Mouse (Mus musculus): ENCODE data around the gene Anks1. TPM values are rescaled to one million over a fixed set of nuclear protein-coding genes. Genes with fewer than 3 reads are reported as not detected.
A peak's percentile ranks its signal among the peaks of the same experiment; 100 is the strongest.

Gene Anks1
- total and polyA plus RNA-seq, 2 experiments, result 8.8 to 10.0 TPM

DNA sequence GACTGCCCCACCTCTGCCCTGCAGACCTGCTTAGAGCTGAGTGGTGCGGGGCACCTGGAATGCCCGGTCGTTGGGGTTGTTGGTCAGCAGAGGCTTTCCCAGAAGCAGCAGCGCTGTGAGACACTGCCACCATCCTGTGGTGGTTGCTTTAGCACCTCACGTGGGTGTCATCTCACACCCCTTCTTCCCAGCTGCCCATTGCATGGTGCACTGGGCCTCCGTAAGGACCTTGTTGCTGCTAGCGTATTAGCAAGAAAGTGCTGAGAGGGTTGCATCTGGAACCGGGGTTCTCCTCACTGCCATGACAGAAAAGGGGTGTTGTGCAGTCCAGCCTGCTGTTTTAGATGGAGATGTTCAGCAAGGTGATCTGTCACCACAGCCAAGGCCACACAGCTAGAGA lies 97.1 kb downstream of the Anks1 start:
- no peak overlapping the region for H3K4me3 ChIP-seq (ENCODE audit: insufficient read depth, low read depth, low read length)
- WGBS, result 83% methylated on average over 8 of the region's 8 CpGs
- H3K4me1 ChIP-seq (ENCODE audit: control insufficient read depth, insufficient read depth, low read length), result peaks cover 36% of the 10 kb centered on the region
- TF ChIP-seq POLR2A (IDR thresholded peaks at IDR 0.05; ENCODE audit: extremely low read depth, insufficient read depth, low read length) (no peak), CTCF (IDR thresholded peaks at IDR 0.05; ENCODE audit: low read depth, low read length) (no peak)
- H3K36me3 ChIP-seq (ENCODE audit: control insufficient read depth, insufficient read depth, low read length), result no peaks in the 10 kb centered on the region
- no peak overlapping the region for H3K9ac ChIP-seq (ENCODE audit: low read depth, low read length)
- H3K79me2 ChIP-seq (ENCODE audit: control insufficient read depth, insufficient read depth, low read length), result peaks cover 5% of the 10 kb centered on the region; the same call in 1 of the 2 replicates
- no peak overlapping the region for H3K27ac ChIP-seq (replicated peaks; ENCODE audit: insufficient read depth, low read depth, low read length)
- DNase-seq (ENCODE audit: extremely low read depth, low read depth, low spot score), result no peak
- H3K27me3 ChIP-seq (ENCODE audit: control insufficient read depth, insufficient read depth, low read length), result no peaks in the 10 kb centered on the region

DNA sequence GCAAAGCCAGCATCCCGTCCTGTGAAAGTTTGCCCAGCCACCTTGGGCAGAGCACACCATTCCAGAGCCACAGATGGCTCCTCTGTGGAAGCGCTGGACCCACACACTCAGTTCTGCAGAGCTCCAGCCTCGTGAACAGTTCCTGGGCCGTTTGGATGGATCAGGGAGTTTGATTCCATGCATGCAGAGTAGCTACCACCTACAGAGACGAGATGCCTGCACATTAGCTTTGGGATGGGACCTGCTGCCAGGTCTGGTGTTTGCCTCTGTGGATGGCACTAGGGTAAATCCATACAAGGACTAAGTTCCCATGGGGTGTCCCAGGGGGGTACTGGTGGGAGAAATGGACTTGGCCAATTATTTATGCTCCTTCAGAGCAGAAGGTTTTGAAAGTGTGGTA lies 97.5 kb downstream of the Anks1 start:
- no peak for DNase-seq (ENCODE audit: extremely low read depth, low read depth, low spot score)
- Histone ChIP-seq H3K27me3 (ENCODE audit: control insufficient read depth, insufficient read depth, low read length) (no peaks in the 10 kb centered on the region), H3K9ac (ENCODE audit: low read depth, low read length) (peak overlapping the region; percentile 7; the same call in 1 of the 2 replicates), H3K4me1 (ENCODE audit: control insufficient read depth, insufficient read depth, low read length) (peaks cover 37% of the 10 kb centered on the region), H3K27ac (replicated peaks; ENCODE audit: insufficient read depth, low read depth, low read length) (peak overlapping the region; percentile 95), H3K4me3 (ENCODE audit: insufficient read depth, low read depth, low read length) (no peak overlapping the region), H3K36me3 (ENCODE audit: control insufficient read depth, insufficient read depth, low read length) (no peaks in the 10 kb centered on the region), H3K79me2 (ENCODE audit: control insufficient read depth, insufficient read depth, low read length) (peaks cover 8% of the 10 kb centered on the region; the same call in 1 of the 2 replicates)
- WGBS, result 40% methylated on average over 5 of the region's 5 CpGs
- TF ChIP-seq POLR2A (IDR thresholded peaks at IDR 0.05; ENCODE audit: extremely low read depth, insufficient read depth, low read length) (no peak), CTCF (IDR thresholded peaks at IDR 0.05; ENCODE audit: low read depth, low read length) (no peak)

DNA sequence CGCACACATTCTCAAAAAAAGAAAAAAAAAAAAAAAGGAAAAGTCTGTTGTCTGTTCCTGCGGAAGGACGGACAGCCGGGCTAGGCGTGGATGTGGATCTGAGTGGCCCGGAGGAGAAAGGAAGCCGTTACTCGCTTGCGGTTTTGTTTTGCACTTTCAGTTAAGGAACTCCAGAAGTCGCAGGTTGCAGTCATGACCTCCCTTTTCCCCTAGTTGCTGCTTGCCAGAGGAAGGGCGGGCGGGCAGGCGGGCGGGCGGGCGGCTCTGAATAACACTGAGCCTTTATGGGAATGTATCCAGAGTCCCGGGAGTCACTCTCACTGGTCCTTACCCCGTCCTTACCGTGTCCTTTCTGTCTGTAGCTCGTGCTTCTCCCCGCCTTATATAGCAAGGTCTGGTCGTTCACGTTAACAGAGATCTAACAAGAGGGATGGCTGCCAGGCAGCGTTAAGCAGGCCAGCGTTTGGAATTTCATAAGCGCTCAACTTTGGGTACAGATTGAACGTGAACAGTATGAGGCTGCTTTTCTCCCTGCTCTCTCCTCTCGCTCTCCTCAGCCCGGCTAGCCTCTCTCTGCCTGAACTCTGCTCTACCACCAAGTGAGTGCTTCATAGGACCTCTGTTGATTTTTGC lies 98.2 kb downstream of the Anks1 start:
- H3K4me3 ChIP-seq (ENCODE audit: insufficient read depth, low read depth, low read length), result peak overlapping the region; percentile 56
- peak overlapping the region; percentile 95 for H3K27ac ChIP-seq (replicated peaks; ENCODE audit: insufficient read depth, low read depth, low read length)
- no peaks in the 10 kb centered on the region for H3K36me3 ChIP-seq (ENCODE audit: control insufficient read depth, insufficient read depth, low read length)
- peaks cover 8% of the 10 kb centered on the region; the same call in 1 of the 2 replicates for H3K79me2 ChIP-seq (ENCODE audit: control insufficient read depth, insufficient read depth, low read length)
- peak overlapping the region; percentile 82 for H3K9ac ChIP-seq (ENCODE audit: low read depth, low read length)
- peak; percentile 82 for DNase-seq (ENCODE audit: extremely low read depth, low read depth, low spot score)
- 2% methylated on average over 29 of the region's 29 CpGs for WGBS
- peaks cover 43% of the 10 kb centered on the region for H3K4me1 ChIP-seq (ENCODE audit: control insufficient read depth, insufficient read depth, low read length)
- no peak for TF ChIP-seq POLR2A (IDR thresholded peaks at IDR 0.05; ENCODE audit: extremely low read depth, insufficient read depth, low read length)
- no peak for TF ChIP-seq CTCF (IDR thresholded peaks at IDR 0.05; ENCODE audit: low read depth, low read length)
- no peaks in the 10 kb centered on the region for H3K27me3 ChIP-seq (ENCODE audit: control insufficient read depth, insufficient read depth, low read length)

GRCm38 (mm10) chr17:28007857-28008564 lies 98.9 kb downstream of the Anks1 start:
- H3K36me3 ChIP-seq (ENCODE audit: control insufficient read depth, insufficient read depth, low read length), result no peaks in the 10 kb centered on the region
- no peaks in the 10 kb centered on the region for H3K27me3 ChIP-seq (ENCODE audit: control insufficient read depth, insufficient read depth, low read length)
- H3K27ac ChIP-seq (replicated peaks; ENCODE audit: insufficient read depth, low read depth, low read length), result peak overlapping the region; percentile 95
- peak overlapping the region; percentile 82 for H3K9ac ChIP-seq (ENCODE audit: low read depth, low read length)
- 53% methylated on average over 27 of the region's 27 CpGs for WGBS
- H3K4me3 ChIP-seq (ENCODE audit: insufficient read depth, low read depth, low read length), result peak overlapping the region; percentile 56
- peaks cover 8% of the 10 kb centered on the region; the same call in 1 of the 2 replicates for H3K79me2 ChIP-seq (ENCODE audit: control insufficient read depth, insufficient read depth, low read length)
- TF ChIP-seq POLR2A (IDR thresholded peaks at IDR 0.05; ENCODE audit: extremely low read depth, insufficient read depth, low read length) (no peak), CTCF (IDR thresholded peaks at IDR 0.05; ENCODE audit: low read depth, low read length) (no peak)
- no peak for DNase-seq (ENCODE audit: extremely low read depth, low read depth, low spot score)
- H3K4me1 ChIP-seq (ENCODE audit: control insufficient read depth, insufficient read depth, low read length), result peaks cover 50% of the 10 kb centered on the region

DNA sequence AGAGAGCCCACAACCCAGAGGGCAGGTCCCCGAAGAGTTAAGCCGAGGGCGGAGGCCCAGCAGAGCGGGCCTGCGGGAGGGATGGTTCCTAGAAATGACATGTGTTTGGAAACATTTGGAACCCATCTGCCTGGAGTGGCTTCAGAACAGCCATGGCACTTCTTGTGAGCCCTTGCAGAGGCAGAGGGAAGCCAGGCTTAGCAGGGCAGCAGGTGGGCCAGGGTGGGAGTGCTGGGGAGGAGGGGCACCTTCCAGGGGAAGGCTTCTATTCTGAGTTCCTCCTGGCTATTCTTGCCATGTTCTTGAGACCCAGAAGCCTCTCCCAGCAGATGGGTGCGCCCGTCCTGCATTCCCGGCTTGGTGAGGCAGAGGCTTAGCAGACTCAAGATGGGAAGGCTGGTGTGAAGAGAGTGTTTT lies 99.5 kb downstream of the Anks1 start:
- Histone ChIP-seq H3K27ac (replicated peaks; ENCODE audit: insufficient read depth, low read depth, low read length) (peak overlapping the region; percentile 95), H3K9ac (ENCODE audit: low read depth, low read length) (peak overlapping the region; percentile 82), H3K36me3 (ENCODE audit: control insufficient read depth, insufficient read depth, low read length) (no peaks in the 10 kb centered on the region), H3K4me1 (ENCODE audit: control insufficient read depth, insufficient read depth, low read length) (peaks cover 51% of the 10 kb centered on the region), H3K27me3 (ENCODE audit: control insufficient read depth, insufficient read depth, low read length) (no peaks in the 10 kb centered on the region), H3K79me2 (ENCODE audit: control insufficient read depth, insufficient read depth, low read length) (peaks cover 8% of the 10 kb centered on the region; the same call in 1 of the 2 replicates), H3K4me3 (ENCODE audit: insufficient read depth, low read depth, low read length) (peak overlapping the region; percentile 56)
- no peak for DNase-seq (ENCODE audit: extremely low read depth, low read depth, low spot score)
- TF ChIP-seq POLR2A (IDR thresholded peaks at IDR 0.05; ENCODE audit: extremely low read depth, insufficient read depth, low read length) (no peak), CTCF (IDR thresholded peaks at IDR 0.05; ENCODE audit: low read depth, low read length) (no peak)
- WGBS, result 44% methylated on average over 8 of the region's 8 CpGs

Data from liver, adult 2 months (tissue).